Mouse (Mus musculus) intestine, postnatal 0 days (tissue): ENCODE data around the gene Col4a1. TPM values are rescaled to one million over a fixed set of nuclear protein-coding genes. Genes with fewer than 3 reads are reported as not detected.

Experiments
- ATAC-seq: fragments of 200-750 bp; cut with Nextera tagmentation; 2 replicates; pipeline ENCODE4 v1.8.0; 2017; ENCODE audit warnings: mild to moderate bottlenecking, moderate TSS enrichment, moderate library complexity
- H3K27ac ChIP-seq: fragments of 300-500 bp; sonication (generic); 2 replicates; pipeline ENCODE4 v1.5.1; 2014; ENCODE audit warnings: mild to moderate bottlenecking, low read depth, low read length, moderate library complexity
- H3K27me3 ChIP-seq: fragments of 300-500 bp; sonication (generic); replicated peaks from 2 replicates; pipeline ENCODE4 v1.6.1; 2014; ENCODE audit warnings: low read length, mixed read lengths; ENCODE audit not compliant: control insufficient read depth, insufficient read depth
- H3K36me3 ChIP-seq: fragments of 300-500 bp; sonication (generic); 2 replicates; pipeline ENCODE4 v1.6.1; 2014; ENCODE audit warnings: mild to moderate bottlenecking, moderate library complexity; ENCODE audit not compliant: control insufficient read depth, insufficient read depth
- H3K4me1 ChIP-seq: fragments of 300-500 bp; sonication (generic); replicated peaks from 2 replicates; pipeline ENCODE4 v1.6.1; 2014; ENCODE audit warnings: antibody characterized with exemption, low read length, mixed read lengths; ENCODE audit not compliant: control insufficient read depth, insufficient read depth
- H3K4me2 ChIP-seq: fragments of 300-500 bp; sonication (generic); replicated peaks from 2 replicates; pipeline ENCODE4 v1.6.1; 2014; ENCODE audit warnings: low read depth, mild to moderate bottlenecking, moderate library complexity
- H3K4me3 ChIP-seq: fragments of 300-500 bp; sonication (generic); 2 replicates; pipeline ENCODE4 v1.5.1; 2014; ENCODE audit warnings: low read depth, low read length
- H3K9ac ChIP-seq: fragments of 300-500 bp; sonication (generic); 2 replicates; pipeline ENCODE4 v1.6.1; 2014; ENCODE audit warnings: mild to moderate bottlenecking, low read depth, low read length
- H3K9me3 ChIP-seq: fragments of 300-500 bp; sonication (generic); 2 replicates; pipeline ENCODE4 v1.6.1; 2016; ENCODE audit warnings: mixed run types; ENCODE audit not compliant: control insufficient read depth
- CTCF ChIP-seq: sonication (generic); IDR thresholded peaks from 2 replicates; pipeline ENCODE4 v1.5.1; 2016; ENCODE audit warnings: low read depth, mild to moderate bottlenecking, control low read depth, antibody characterized with exemption, moderate library complexity
- WGBS: fragments of 180-500 bp; shearing (Covaris S2); extraction: QIAGEN DNeasy Blood & Tissue Kit; methylation state at CpG from one replicate; pipeline ENCODE4 v1.1.7; 2014; 5-methylcytosine and 5-hydroxymethylcytosine counted together
- polyA plus RNA-seq: library from polyadenylated mRNA; unstranded; fragments of >200 nt; fragmentation: Nextera tagmentation; extraction: Ambion mirVana; gene quantifications from 2 replicates; pipeline ENCODE4 v1.2.1, GENCODE M21; 2015

Col4a1 gene
- polyA plus RNA-seq, 1 experiment from 2014 or later: 84.5 TPM

GRCm38 (mm10) chr8:11155579-11156318 is 156.9 kb downstream of the Col4a1 start:
- no peaks in the 10 kb centered on the region for H3K27me3 ChIP-seq
- no peak overlapping the region for H3K27ac ChIP-seq
- no peaks in the 10 kb centered on the region for H3K36me3 ChIP-seq
- no peaks in the 10 kb centered on the region for H3K9me3 ChIP-seq
- ATAC-seq: peak; percentile 31; the same call in 1 of the 2 replicates
- no peak overlapping the region for H3K4me3 ChIP-seq
- H3K4me1 ChIP-seq: no peaks in the 10 kb centered on the region
- no peak for TF ChIP-seq CTCF
- WGBS: 72% methylated on average over 9 of the region's 9 CpGs
- no peak overlapping the region for H3K4me2 ChIP-seq
- no peak overlapping the region for H3K9ac ChIP-seq

- Histone ChIP-seq H3K27ac (no peak overlapping the region), H3K36me3 (no peaks in the 10 kb centered on the region), H3K4me1 (no peaks in the 10 kb centered on the region), H3K4me2 (no peak overlapping the region), H3K9ac (no peak overlapping the region), H3K4me3 (no peak overlapping the region), H3K9me3 (no peaks in the 10 kb centered on the region), H3K27me3 (no peaks in the 10 kb centered on the region)
- ATAC-seq: no peak
- no peak for TF ChIP-seq CTCF
- WGBS: 81% methylated on average over 3 of the region's 3 CpGs
These were observed 162.4 kb downstream of the Col4a1 start for GRCm38 (mm10) chr8:11150268-11150667.

- Histone ChIP-seq H3K27ac (no peak overlapping the region), H3K27me3 (no peaks in the 10 kb centered on the region), H3K4me3 (no peak overlapping the region), H3K9ac (no peak overlapping the region), H3K9me3 (no peaks in the 10 kb centered on the region), H3K4me1 (no peaks in the 10 kb centered on the region), H3K4me2 (no peak overlapping the region), H3K36me3 (no peaks in the 10 kb centered on the region)
- no peak for TF ChIP-seq CTCF
- WGBS: 88% methylated on average over 9 of the region's 9 CpGs
- no peak for ATAC-seq
These were observed 163.3 kb downstream of the Col4a1 start for GRCm38 (mm10) chr8:11149201-11149810.

- H3K4me2 ChIP-seq: no peak overlapping the region
- no peaks in the 10 kb centered on the region for H3K9me3 ChIP-seq
- H3K4me1 ChIP-seq: no peaks in the 10 kb centered on the region
- no peaks in the 10 kb centered on the region for H3K36me3 ChIP-seq
- 64% methylated on average over 8 of the region's 8 CpGs for WGBS
- no peak for ATAC-seq
- H3K4me3 ChIP-seq: no peak overlapping the region
- no peak overlapping the region for H3K9ac ChIP-seq
- TF ChIP-seq CTCF: no peak
- H3K27ac ChIP-seq: no peak overlapping the region
- H3K27me3 ChIP-seq: no peaks in the 10 kb centered on the region
These were observed 163.8 kb downstream of the Col4a1 start for GRCm38 (mm10) chr8:11148797-11149196.

Other genes starting within 250 kb of the Col4a1 start
- 44.5 and 44.8 TPM in 2 replicates for gene Col4a2, start within 50 bp of the Col4a1 start, polyA plus RNA-seq
- gene Rab20, start 165.9 kb upstream of the Col4a1 start, polyA plus RNA-seq: 42.4 and 43.5 TPM in 2 replicates
- gene Naxd, start 184.7 kb upstream of the Col4a1 start, polyA plus RNA-seq: 82.8 and 83.5 TPM in 2 replicates
- gene Cars2, start 238.0 kb upstream of the Col4a1 start, polyA plus RNA-seq: 10.0 and 12.6 TPM in 2 replicates
- gene Ing1, start 242.7 kb upstream of the Col4a1 start, polyA plus RNA-seq: 19.5 and 20.2 TPM in 2 replicates